In genomic region chr9:60022331-60022730, GRCm38 (mm10) we compare ENCODE assay signal across 16 mouse cellular contexts.
DNase-seq lines count a peak whose midpoint lies in the region; ATAC-seq and TF ChIP-seq lines count a peak whose summit lies in the region.
"Had no signal": no experiment of that assay in that cellular context is flagged by ENCODE, and none has a peak within 500 bp of the region (broad histone marks: within the 10 kb centered on the region; RNA-seq: fewer than 3 reads in every experiment).

No protein-coding gene starts in this region.

- peak; percentile 25 for DNase-seq in adrenal gland, postnatal 14 days
- DNase-seq in adrenal gland, adult 2 months = no peak
- peak; percentile 5 for DNase-seq in liver, adult 2 months (ENCODE audit: extremely low read depth, low read depth, low spot score)
- DNase-seq in stomach, postnatal 0 days (ENCODE audit: low spot score) = peak; percentile 65
- DNase-seq in left cerebral cortex, adult 2 months (ENCODE audit: extremely low spot score in 1 of 2, low spot score in 2 of 2) = no peak
- DNase-seq: cerebellum, adult 9-11 months; heart, postnatal 4 days; thymus, postnatal 25 days had no signal

- ATAC-seq in liver, embryonic 12.5 days = no peak
- ATAC-seq in liver, embryonic 16.5 days (ENCODE audit: low read depth) = peak; percentile 81
- ATAC-seq in stomach, postnatal 0 days (ENCODE audit: low FRiP score, low TSS enrichment) = peak; percentile 31; the same call in 1 of the 2 replicates
- ATAC-seq in intestine, embryonic 16.5 days = no peak
- ATAC-seq: inflammation-experienced regulatory T-cells, adult 6 months; midbrain, embryonic 13.5 days had no signal

- no peak for TF ChIP-seq EP300 in stomach, postnatal 0 days (optimal IDR thresholded peaks at IDR 0.05)

- H3K4me3 ChIP-seq in liver, adult 2 months (ENCODE audit: insufficient read depth, low read depth, low read length) = no peak overlapping the region
- H3K4me3 ChIP-seq in liver, embryonic 12.5 days = no peak overlapping the region
- no peak overlapping the region for H3K4me3 ChIP-seq in liver, embryonic 16.5 days (ENCODE audit: low read depth, low read length)
- H3K4me3 ChIP-seq in stomach, postnatal 0 days (ENCODE audit: low read depth, low read length) = no peak overlapping the region
- H3K4me3 ChIP-seq in intestine, embryonic 16.5 days (ENCODE audit: low read length) = no peak overlapping the region
- no peak overlapping the region for H3K4me3 ChIP-seq in left cerebral cortex, adult 2 months
- H3K4me3 ChIP-seq: forebrain, embryonic 10.5 days; midbrain, embryonic 13.5 days; stomach, embryonic 15.5 days had no signal

- no peaks in the 10 kb centered on the region for H3K9me3 ChIP-seq in liver, embryonic 12.5 days (replicated peaks)
- no peaks in the 10 kb centered on the region for H3K9me3 ChIP-seq in liver, embryonic 16.5 days (replicated peaks; ENCODE audit: control insufficient read depth, low read length)
- no peaks in the 10 kb centered on the region for H3K9me3 ChIP-seq in stomach, postnatal 0 days (ENCODE audit: control insufficient read depth, low read length)
- no peaks in the 10 kb centered on the region for H3K9me3 ChIP-seq in intestine, embryonic 16.5 days (ENCODE audit: control insufficient read depth, low read length)
- H3K9me3 ChIP-seq: forebrain, embryonic 10.5 days; midbrain, embryonic 13.5 days; stomach, embryonic 15.5 days had no signal

- no peak overlapping the region for H3K27ac ChIP-seq in liver, adult 2 months (replicated peaks; ENCODE audit: insufficient read depth, low read depth, low read length)
- H3K27ac ChIP-seq in liver, embryonic 12.5 days = no peak overlapping the region
- H3K27ac ChIP-seq in liver, embryonic 16.5 days (ENCODE audit: low read length) = no peak overlapping the region
- H3K27ac ChIP-seq in stomach, postnatal 0 days (replicated peaks) = no peak overlapping the region
- H3K27ac ChIP-seq in intestine, embryonic 16.5 days (ENCODE audit: low read length) = no peak overlapping the region
- H3K27ac ChIP-seq in left cerebral cortex, adult 2 months = no peak overlapping the region
- H3K27ac ChIP-seq: forebrain, embryonic 10.5 days; macrophage; midbrain, embryonic 13.5 days; stomach, embryonic 15.5 days had no signal

- no peak for TF ChIP-seq POLR2A in liver, adult 2 months (IDR thresholded peaks at IDR 0.05; ENCODE audit: extremely low read depth, insufficient read depth, low read length)

- no peaks in the 10 kb centered on the region for H3K79me2 ChIP-seq in liver, adult 2 months (ENCODE audit: control insufficient read depth, insufficient read depth, low read length)

- H3K4me2 ChIP-seq in liver, embryonic 12.5 days = no peak overlapping the region
- H3K4me2 ChIP-seq in liver, embryonic 16.5 days (ENCODE audit: low read depth, low read length) = no peak overlapping the region
- H3K4me2 ChIP-seq in stomach, postnatal 0 days (replicated peaks; ENCODE audit: low read depth) = no peak overlapping the region
- H3K4me2 ChIP-seq in intestine, embryonic 16.5 days (ENCODE audit: low read depth, low read length) = no peak overlapping the region
- H3K4me2 ChIP-seq: midbrain, embryonic 13.5 days; stomach, embryonic 15.5 days had no signal

- H3K36me3 ChIP-seq in liver, adult 2 months (ENCODE audit: control insufficient read depth, insufficient read depth, low read length) = no peaks in the 10 kb centered on the region
- H3K36me3 ChIP-seq in liver, embryonic 12.5 days = no peaks in the 10 kb centered on the region
- H3K36me3 ChIP-seq in liver, embryonic 16.5 days (ENCODE audit: control insufficient read depth, insufficient read depth) = no peaks in the 10 kb centered on the region
- H3K36me3 ChIP-seq in stomach, postnatal 0 days (ENCODE audit: control insufficient read depth, insufficient read depth, low read length) = no peaks in the 10 kb centered on the region
- no peaks in the 10 kb centered on the region for H3K36me3 ChIP-seq in intestine, embryonic 16.5 days (ENCODE audit: control insufficient read depth, insufficient read depth, low read length)
- H3K36me3 ChIP-seq: forebrain, embryonic 10.5 days; midbrain, embryonic 13.5 days; stomach, embryonic 15.5 days had no signal

- WGBS in liver, adult 2 months = 25% methylated on average over 3 of the region's 3 CpGs
- 68% methylated on average over 3 of the region's 3 CpGs for WGBS in liver, embryonic 12.5 days (ENCODE audit: insufficient replicate concordance)
- 67% methylated on average over 3 of the region's 3 CpGs for WGBS in liver, embryonic 16.5 days (ENCODE audit: insufficient replicate concordance)
- WGBS in stomach, postnatal 0 days = 67% methylated on average over 3 of the region's 3 CpGs
- 81% methylated on average over 3 of the region's 3 CpGs for WGBS in intestine, embryonic 16.5 days

- H3K4me1 ChIP-seq in liver, adult 2 months (ENCODE audit: control insufficient read depth, insufficient read depth, low read length) = no peaks in the 10 kb centered on the region
- no peaks in the 10 kb centered on the region for H3K4me1 ChIP-seq in liver, embryonic 12.5 days
- no peaks in the 10 kb centered on the region; the same call in 1 of the 2 replicates for H3K4me1 ChIP-seq in liver, embryonic 16.5 days (ENCODE audit: control insufficient read depth, low read depth, low read length)
- peaks cover 3% of the 10 kb centered on the region for H3K4me1 ChIP-seq in stomach, postnatal 0 days (replicated peaks; ENCODE audit: control insufficient read depth, insufficient read depth)
- peaks cover 14% of the 10 kb centered on the region; the same call in 1 of the 2 replicates for H3K4me1 ChIP-seq in intestine, embryonic 16.5 days (ENCODE audit: control insufficient read depth, insufficient read depth, low read length)

- H3K27me3 ChIP-seq in liver, adult 2 months (ENCODE audit: control insufficient read depth, insufficient read depth, low read length) = no peaks in the 10 kb centered on the region
- H3K27me3 ChIP-seq in liver, embryonic 12.5 days (replicated peaks) = no peaks in the 10 kb centered on the region
- H3K27me3 ChIP-seq in liver, embryonic 16.5 days (ENCODE audit: control insufficient read depth, insufficient read depth, low read depth, low read length) = no peaks in the 10 kb centered on the region
- no peaks in the 10 kb centered on the region for H3K27me3 ChIP-seq in stomach, postnatal 0 days (ENCODE audit: control insufficient read depth, insufficient read depth, low read length)
- no peaks in the 10 kb centered on the region for H3K27me3 ChIP-seq in intestine, embryonic 16.5 days (replicated peaks; ENCODE audit: control insufficient read depth, insufficient read depth, low read length)
- H3K27me3 ChIP-seq: midbrain, embryonic 13.5 days; stomach, embryonic 15.5 days had no signal

- TF ChIP-seq CTCF in liver, adult 2 months (IDR thresholded peaks at IDR 0.05; ENCODE audit: low read depth, low read length) = no peak
- no peak for TF ChIP-seq CTCF in stomach, postnatal 0 days (IDR thresholded peaks at IDR 0.05; ENCODE audit: low read depth)
- no peak for TF ChIP-seq CTCF in left cerebral cortex, adult 2 months (IDR thresholded peaks at IDR 0.05)

- no peak overlapping the region for H3K9ac ChIP-seq in liver, adult 2 months (ENCODE audit: low read depth, low read length)
- no peak overlapping the region for H3K9ac ChIP-seq in liver, embryonic 12.5 days
- H3K9ac ChIP-seq in liver, embryonic 16.5 days (ENCODE audit: low read depth, low read length) = no peak overlapping the region
- no peak overlapping the region for H3K9ac ChIP-seq in stomach, postnatal 0 days (ENCODE audit: low read length)
- H3K9ac ChIP-seq in intestine, embryonic 16.5 days (ENCODE audit: low read depth, low read length) = no peak overlapping the region
- H3K9ac ChIP-seq: midbrain, embryonic 13.5 days; stomach, embryonic 15.5 days had no signal

- intact Hi-C loops in left cerebral cortex, adult 2 months (cut with DNase I) = no loop called here

Comparison
In these comparisons a context has a peak if more than half of its experiments do, and no peak if none do; other contexts are left out.
1. DNase-seq: peak in adrenal gland, postnatal 14 days (single experiment), liver, adult 2 months (single experiment) and stomach, postnatal 0 days (single experiment); none in adrenal gland, adult 2 months (single experiment) and left cerebral cortex, adult 2 months (0 of 2).
2. ATAC-seq: peak in liver, embryonic 16.5 days (single experiment) and stomach, postnatal 0 days (single experiment); none in liver, embryonic 12.5 days (single experiment) and intestine, embryonic 16.5 days (single experiment).